Mouse (Mus musculus): ENCODE results near the gene Lias.
A peak's percentile ranks its signal among the peaks of the same experiment; 100 is the strongest.

Gene Lias

GRCm38 (mm10) chr5:65428321-65428720, 37.0 kb downstream of the Lias start:
- no peak for DNase-seq

DNA sequence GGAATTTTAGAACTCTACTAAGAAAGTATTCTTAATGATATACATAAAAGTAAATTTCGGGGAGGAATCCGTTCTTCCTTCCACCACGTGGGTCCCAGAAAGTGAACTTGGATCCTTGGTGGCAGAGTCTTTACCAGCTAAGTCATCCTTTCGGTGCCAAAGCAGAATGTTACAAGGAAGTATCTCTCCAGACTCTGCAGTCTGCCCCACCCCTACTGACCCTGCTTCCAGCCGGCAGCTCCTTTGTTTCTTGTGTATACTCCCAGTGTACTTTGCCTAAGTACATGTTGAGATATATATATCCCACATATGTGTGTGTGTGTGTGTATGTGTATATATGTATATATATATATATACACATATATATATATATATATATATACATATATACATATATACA, 38.1 kb downstream of the Lias start:
- no peak for DNase-seq

- DNase-seq, result peak; percentile 14 to 24
Measured at GRCm38 (mm10) chr5:65434471-65435362, 43.4 kb downstream of the Lias start.

- DNase-seq, result no peak
Measured at GRCm38 (mm10) chr5:65435363-65435805, 44.1 kb downstream of the Lias start.

DNA sequence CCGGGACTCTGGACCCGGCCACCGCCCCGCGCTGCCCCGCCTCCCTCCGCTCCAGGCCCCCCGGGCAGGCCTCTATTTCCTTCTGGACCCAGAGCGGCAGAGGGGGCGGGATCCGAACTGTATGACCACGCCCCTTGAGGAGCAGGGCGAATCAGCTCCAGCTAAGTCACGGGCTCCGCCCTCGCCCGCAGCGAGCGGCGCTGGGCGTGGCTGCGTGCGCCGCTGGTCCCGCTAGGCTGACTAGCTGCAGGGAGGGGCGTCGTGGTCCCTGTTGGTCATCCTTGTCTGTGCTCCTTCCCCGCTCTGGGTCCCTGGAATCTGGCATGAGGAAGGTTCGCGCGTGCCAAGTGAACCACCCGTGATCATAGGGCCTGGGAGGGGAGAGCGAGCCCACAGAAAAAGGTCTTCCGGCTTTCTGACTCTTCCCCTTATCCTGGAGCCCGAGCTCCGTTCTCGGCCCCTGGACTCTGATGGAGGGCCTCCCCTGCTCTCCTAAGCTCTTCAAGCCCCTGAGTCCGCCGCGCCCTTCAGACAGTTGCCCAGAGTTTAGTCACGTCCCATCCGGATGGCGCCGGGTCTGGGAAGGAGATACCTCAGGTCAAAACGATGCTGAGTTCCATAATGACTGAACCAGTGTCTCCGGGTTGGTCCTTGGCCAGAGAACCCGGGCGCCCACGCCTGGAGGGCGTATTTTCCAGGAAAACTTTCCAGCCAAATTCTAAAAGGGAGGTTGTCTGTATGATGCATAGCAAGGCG, 44.7 kb downstream of the Lias start, which contains the start of gene Ugdh:
Gene Ugdh (minus strand): TSS at position 144 of the 756 bp plus-strand sequence.
- peak; percentile 98 to 100 for DNase-seq

DNA sequence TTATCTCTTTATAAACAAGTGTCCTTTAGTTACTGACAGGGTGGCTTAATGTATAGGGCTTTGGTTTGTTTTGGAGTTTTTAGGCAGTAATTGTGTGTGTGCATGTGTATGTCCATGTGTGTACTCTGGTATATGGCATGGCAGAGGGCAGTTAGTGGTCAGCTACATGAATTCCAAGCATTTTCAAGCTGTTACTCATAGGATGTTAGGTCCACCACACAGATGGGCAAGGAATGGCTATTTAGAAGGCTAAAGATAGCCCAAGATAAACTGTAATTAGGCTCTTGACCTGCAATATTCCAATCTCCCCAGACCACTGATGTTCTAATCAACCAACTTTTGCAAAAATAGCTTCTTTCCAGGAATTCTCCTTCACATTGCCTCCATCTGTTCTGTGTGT, 46.7 kb downstream of the Lias start:
- DNase-seq, result no peak

DNA sequence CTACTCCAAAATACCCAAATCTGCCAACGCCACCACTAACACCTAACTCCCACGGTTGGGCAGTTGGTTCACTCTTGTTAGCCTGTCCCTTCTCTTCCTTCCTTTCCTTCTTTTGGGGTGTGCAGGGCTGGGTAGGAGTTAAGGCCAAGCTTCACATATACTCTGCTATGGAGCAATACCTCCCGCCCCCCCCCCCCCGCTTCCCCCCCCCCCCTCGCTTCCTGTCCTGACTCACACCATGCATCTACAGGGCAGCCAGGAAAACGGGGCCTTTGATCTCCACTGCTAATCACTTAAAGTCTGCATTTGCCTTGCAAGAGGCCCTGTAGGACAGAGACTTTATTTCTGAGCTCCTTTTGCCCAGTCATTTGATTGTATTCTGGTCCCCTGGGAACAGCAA, 53.7 kb downstream of the Lias start:
- DNase-seq, result no peak

DNA sequence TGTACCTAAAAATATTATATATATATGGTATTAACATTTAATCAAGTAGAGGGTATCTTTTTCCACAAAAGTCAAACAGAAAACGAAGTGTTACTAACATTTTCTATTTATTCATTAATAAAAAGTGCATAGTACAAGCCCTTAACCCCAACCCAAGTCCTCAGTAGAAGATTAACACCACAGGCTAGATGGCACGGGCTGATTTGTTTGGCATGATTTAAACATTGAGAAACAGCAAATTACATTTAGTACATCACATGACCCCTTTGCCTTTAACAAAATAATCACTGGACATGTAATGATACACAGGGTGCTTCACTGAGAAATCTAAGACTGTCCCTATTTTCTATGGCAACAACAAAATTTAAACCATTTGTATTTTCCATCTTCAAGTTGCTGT, 55.5 kb downstream of the Lias start:
- no peak for DNase-seq

DNA sequence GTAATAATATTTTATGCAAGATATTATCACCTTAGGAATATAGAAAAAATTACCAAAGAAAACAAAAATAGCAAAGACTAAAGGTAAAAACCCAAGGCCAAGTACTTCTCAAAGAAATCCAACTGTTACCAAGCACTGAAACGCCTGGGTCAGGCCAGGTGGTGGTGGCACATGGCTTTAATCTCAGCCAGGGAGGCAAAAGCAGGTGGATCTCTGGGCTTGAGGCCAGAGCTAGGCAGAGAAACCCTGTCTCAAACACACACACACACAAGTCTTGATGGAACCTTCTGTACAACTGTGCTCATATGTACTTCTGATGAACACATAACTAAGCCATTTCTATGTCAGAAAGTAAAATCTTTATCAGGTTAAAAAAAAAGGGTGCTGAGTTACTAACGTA, 56.5 kb downstream of the Lias start:
- DNase-seq, result peak; percentile 89 to 91

DNA sequence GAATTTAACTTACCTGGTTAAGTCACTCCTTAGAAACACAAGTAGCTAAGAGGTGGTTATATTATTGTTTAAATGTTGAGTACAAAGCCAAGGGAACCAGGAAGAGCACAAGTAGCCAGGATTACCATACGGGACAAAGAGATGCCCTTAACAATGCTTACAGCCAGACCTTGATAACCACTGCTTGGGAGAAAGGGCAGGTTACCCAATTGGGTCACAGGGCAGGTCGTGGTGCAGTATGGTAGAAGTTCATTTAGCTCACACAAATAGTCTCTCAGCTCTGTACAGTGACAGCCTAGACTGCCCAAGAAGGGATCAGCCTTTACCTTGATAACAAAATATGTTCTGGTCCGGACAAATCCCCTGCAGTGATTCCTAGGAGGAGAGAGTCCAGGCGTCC, 57.6 kb downstream of the Lias start:
- no peak for DNase-seq

DNA sequence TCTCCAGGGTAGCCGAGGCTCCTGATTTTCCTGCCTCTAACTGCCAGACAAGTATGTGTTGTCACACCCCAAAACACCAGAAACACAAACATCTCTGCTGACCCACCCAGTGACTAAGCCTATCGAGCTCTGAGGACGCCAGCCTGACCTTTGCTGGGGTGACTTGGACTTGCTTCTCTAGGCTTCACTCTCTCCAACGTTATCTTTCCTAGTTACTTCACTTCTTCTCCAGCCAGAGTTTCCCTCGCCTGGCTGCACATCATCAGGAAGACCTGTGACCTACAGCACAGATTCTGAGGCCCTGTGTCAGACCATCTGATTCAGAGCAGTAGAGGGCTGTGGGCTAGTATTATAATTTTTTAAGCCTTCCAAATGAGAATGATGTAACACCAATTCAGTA, 63.5 kb downstream of the Lias start:
- DNase-seq, result no peak

- no peak for DNase-seq
Measured at GRCm38 (mm10) chr5:65457086-65457827, 66.0 kb downstream of the Lias start.

DNA sequence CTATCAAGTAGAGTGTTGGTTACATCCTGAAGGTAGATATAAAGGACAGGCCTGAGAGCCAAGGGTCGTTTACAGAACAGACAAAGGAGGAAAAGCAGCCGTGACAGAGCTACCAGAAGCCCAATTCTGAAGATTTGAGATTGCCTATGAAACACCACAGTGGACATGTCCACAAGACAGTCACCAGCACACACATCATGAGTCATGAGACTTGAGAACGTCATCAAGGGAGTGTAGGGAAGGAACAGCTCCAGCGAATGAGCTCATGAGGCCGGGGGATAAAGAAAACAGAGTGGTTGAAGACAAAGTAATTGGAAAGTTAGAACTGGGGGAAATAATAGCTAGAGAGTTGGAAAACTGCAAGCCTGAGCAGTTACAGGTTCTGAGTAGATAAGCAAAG, 66.5 kb downstream of the Lias start:
- DNase-seq, result no peak

DNA sequence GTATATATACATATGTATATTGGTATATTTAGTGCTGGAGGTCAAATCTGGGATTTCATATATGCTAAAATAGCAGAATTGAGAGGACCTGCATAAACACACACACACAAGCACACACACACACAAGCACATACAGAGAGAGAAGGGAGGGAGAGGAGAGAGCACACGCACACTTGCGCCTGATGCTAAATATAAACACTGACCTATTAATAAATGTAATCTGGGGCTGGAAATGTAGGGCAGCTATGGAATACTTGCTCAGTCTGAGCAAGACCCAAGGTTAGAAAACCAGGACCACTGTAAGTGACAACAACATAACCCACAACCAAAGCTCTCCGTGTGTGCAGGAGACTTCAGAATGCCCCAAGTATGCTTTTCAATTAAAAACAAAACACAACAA, 68.2 kb downstream of the Lias start:
- DNase-seq, result no peak

Measured in cerebellum, adult 18-20 months (tissue).